Mouse (Mus musculus) cerebellum, postnatal 10 days (tissue): ENCODE measurements at regions not wholly inside any gene's neighbourhood (a gene's known extent, or its start where the extent isn't known, plus 50 kb on each side); places are given as distances from the start of the nearest gene placed in this dataset.
A peak's percentile ranks its signal among the peaks of the same experiment; 100 is the strongest.

ENCODE experiments used
- DNase-seq, 2 experiments: peaks; one replicate each; pipeline ENCODE4 v3.0.0; 2021; ENCODE audit warnings: mixed read lengths in 2 of 2

- no peak for DNase-seq
Observed at GRCm38 (mm10) chr14:103929734-103930364, 85.6 kb upstream of the Ednrb start.

- no peak for DNase-seq
Observed at GRCm38 (mm10) chr14:103929155-103929729, 85.0 kb upstream of the Ednrb start.

- no peak for DNase-seq
Observed at GRCm38 (mm10) chr14:103920169-103920568, 76.0 kb upstream of the Ednrb start.

DNA sequence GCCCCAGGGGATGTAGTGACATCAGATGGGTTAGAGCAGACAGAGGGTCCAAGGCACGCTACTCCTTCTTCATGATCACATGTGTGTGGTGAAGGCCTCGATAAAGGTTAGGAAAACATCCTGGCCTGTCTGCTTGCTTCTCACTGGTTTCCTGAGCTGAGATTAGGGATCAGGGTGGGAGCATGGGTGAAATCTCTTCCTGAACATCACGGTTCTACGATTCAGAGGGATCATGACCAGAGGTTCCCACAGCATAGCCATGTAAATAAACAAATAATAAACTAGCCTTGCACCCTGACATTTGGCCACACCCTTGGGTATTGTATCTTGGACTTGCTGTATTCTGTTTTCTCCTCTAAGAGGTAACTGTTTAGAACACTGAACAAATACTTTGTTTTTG lies 75.2 kb upstream of the Ednrb start:
- DNase-seq = no peak

DNA sequence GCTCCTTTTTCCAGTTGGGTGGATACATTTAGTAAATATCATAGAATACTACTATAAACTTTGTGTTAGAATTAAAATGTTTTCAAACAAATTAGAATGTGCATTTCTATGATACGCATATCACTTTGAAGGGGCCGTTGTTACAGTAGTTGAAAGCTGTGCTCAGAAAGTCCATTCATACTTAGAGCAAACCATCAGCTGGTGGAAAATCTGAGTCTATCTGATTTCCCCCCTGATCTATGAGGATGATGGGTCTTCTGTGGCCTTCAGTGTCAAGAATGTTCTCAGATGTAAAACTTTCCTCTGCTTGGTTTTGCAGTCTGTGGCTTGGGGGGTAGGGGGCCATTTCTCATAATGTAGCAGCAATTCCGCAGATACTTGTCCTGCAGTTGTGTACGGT lies 69.3 kb upstream of the Ednrb start:
- no peak for DNase-seq

DNA sequence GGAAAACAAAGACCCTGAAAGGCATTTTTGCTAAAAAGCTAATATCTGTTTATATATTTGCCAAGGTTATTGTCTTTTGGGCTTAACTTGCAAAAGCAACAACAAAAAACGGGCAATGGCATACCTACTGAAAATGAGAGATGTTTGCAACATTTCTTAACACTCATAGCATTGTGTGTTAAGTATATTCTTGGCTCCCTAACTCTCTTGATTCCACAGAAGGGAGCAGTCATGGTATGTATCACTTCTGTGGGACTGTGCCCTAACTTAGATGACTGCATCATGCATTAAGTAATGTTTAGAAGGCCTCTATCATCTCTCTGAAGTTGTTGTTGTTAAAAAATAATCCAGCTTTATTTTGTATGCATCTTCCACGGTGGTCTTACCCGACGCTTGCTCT lies 67.5 kb upstream of the Ednrb start:
- DNase-seq = no peak

- no peak for DNase-seq
Observed at GRCm38 (mm10) chr14:103911280-103911679, 67.1 kb upstream of the Ednrb start.

DNA sequence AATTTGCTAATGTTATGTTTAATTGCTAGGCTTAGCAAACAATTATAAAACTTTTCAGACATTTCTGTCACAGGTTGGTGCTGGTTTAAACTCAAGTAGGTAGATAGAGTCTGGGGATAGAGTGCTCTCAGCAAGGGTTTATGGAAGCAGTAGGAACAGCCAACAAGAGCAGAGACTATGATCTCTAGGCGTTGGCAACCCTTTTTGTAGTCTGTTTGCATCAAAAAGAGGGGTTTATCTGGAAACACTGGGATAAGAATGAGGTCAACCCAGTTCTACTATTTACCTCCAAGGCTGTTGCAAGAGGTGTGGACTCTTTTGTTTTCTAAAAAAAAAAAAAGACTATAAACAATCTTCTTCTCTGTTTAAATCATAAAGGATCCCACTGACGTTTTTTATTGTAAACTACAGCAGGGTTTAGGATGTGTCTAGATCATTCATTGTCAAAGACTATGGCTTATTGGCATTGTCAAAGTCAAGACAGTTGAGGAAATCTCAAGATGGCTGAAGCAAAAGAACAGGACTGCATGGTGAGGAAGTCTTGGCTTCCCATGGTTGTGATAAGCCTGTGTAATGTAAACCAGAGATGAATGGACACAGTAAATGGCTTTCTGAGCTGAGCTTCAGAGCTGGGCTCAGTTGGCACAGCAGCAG lies 62.3 kb upstream of the Ednrb start:
- DNase-seq = no peak

- no peak for DNase-seq
Observed at GRCm38 (mm10) chr14:103900817-103901216, 56.6 kb upstream of the Ednrb start.

DNA sequence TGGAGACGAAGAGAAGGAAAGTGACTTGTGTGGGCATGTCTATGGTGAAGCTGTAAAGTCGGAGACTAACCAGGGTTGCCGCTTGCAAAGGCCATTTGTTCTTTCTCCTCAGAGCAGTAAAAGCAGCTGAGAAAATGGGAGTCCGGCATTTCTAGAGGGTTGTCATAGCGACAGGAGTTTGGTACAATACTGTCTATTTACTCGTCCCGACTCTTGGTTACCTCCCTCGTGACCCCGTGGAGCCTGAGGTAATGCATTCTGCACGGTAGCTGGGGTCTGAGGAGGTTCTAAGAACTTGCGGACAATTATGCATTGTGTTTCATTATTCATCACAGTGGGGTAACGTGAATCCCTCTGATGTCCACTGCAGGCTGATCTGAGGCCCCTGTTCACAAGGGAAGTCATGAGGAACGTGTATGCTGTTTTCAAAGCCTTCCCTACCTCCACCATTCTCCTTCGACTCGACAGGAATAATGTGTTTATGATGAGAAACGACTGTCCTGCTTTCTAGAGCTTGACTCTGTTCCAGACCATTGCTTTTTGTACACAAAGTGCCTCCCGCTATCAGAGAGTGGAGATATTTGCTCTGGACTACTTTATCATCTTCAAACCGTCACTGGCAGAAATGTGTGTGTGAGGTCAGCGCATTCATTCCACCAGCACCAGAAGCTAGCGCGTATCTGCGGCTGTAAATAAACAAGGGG lies 55.1 kb upstream of the Ednrb start:
- DNase-seq = peak; percentile 34 to 39

- DNase-seq = peak; percentile 8 to 22
Observed at GRCm38 (mm10) chr14:103898689-103899088, 54.5 kb upstream of the Ednrb start.

DNA sequence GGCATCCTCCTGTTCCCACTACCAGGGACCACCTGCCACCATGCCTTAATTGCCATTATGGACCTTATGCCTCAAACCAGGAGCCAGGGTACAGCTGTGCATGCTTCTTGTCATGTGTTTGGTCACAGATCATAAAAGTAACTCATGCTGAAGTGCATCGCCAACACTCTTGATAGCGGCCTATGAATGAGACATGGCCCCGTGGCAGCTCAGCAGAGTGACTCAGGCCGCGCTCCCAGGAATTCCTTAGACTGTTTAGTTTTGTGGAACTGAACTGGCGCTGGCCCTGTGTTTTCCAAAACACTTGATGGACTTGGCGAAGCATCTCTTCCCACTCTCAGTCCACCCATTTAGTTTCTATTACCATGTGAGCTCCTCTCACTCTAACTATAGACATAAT lies 51.1 kb upstream of the Ednrb start:
- DNase-seq = no peak
